Mouse (Mus musculus) heart, adult 2 months (tissue): ENCODE measurements around the gene Runx2. TPM values are rescaled to one million over a fixed set of nuclear protein-coding genes. Genes with fewer than 3 reads are reported as not detected.
A peak's percentile ranks its signal among the peaks of the same experiment; 100 is the strongest.

Experiments used
- DNase-seq, 2 experiments: peaks; one replicate each; pipeline ENCODE4 v3.0.0; 2021
- H3K27ac ChIP-seq: fragments of 200-600 bp; 2 replicates; pipeline ENCODE4 v1.8.1; 2022
- H3K27me3 ChIP-seq: fragments of 200-500 bp; 2 replicates; pipeline ENCODE4 v1.6.1; 2012; ENCODE audit warnings: mild to moderate bottlenecking, low read length, inconsistent platforms, mixed read lengths; ENCODE audit not compliant: control insufficient read depth, insufficient read depth
- H3K36me3 ChIP-seq: fragments of 200-500 bp; 2 replicates; pipeline ENCODE4 v1.6.1; 2012; ENCODE audit warnings: low read length, inconsistent platforms; ENCODE audit not compliant: control insufficient read depth, insufficient read depth
- H3K4me1 ChIP-seq: fragments of 200-500 bp; 2 replicates; pipeline ENCODE4 v1.6.1; 2011; ENCODE audit warnings: low read length; ENCODE audit not compliant: control insufficient read depth, insufficient read depth
- H3K4me3 ChIP-seq: fragments of 200-600 bp; 2 replicates; pipeline ENCODE4 v1.8.1; 2022
- H3K79me2 ChIP-seq: fragments of 200-500 bp; replicated peaks from 2 replicates; pipeline ENCODE4 v1.6.1; 2012; ENCODE audit warnings: mild to moderate bottlenecking, inconsistent platforms, low read length, moderate library complexity, mixed read lengths; ENCODE audit not compliant: control insufficient read depth, insufficient read depth
- H3K9ac ChIP-seq: fragments of 200-500 bp; 2 replicates; pipeline ENCODE4 v1.6.1; 2012; ENCODE audit warnings: low read depth, mild to moderate bottlenecking, control low read depth, inconsistent platforms, low read length, mixed read lengths
- CTCF ChIP-seq: fragments of 200-600 bp; IDR thresholded peaks from 2 replicates; pipeline ENCODE4 v1.8.1; 2022; ENCODE audit warnings: antibody characterized with exemption, mild to moderate bottlenecking, moderate library complexity
- EP300 ChIP-seq: fragments of 200-500 bp; IDR thresholded peaks from 2 replicates; pipeline ENCODE4 v1.6.1; 2011; ENCODE audit warnings: low read depth, low read length, control low read depth; ENCODE audit not compliant: insufficient read depth
- POLR2A ChIP-seq: fragments of 200-500 bp; IDR thresholded peaks from 2 replicates; pipeline ENCODE4 v1.6.1; 2011; ENCODE audit warnings: mild to moderate bottlenecking, low read depth, low read length, control low read depth; ENCODE audit not compliant: insufficient read depth
- WGBS: fragments of 180-500 bp; shearing (Covaris S2); methylation state at CpG from one replicate; pipeline ENCODE4 v1.1.7; 2018; 5-methylcytosine and 5-hydroxymethylcytosine counted together
- intact Hi-C: fragments of 180-260 bp; cut with DNase I; formaldehyde crosslinking; loops from one replicate; pipeline ENCODE4 v1.15.1; 2025
- polyA plus RNA-seq: library from polyadenylated mRNA; depleted of rRNA; stranded (reverse); fragments of >200 nt; gene quantifications from 2 replicates; pipeline ENCODE4 v1.2.3, GENCODE M21; 2012
- total RNA-seq, 2 experiments: library from RNA; stranded (reverse); gene quantifications; 2 replicates each; pipeline ENCODE4 v1.2.3; 2021

Gene Runx2
- total and polyA plus RNA-seq, 3 experiments, result 0.41 to 0.76 (median 0.57) TPM

DNA sequence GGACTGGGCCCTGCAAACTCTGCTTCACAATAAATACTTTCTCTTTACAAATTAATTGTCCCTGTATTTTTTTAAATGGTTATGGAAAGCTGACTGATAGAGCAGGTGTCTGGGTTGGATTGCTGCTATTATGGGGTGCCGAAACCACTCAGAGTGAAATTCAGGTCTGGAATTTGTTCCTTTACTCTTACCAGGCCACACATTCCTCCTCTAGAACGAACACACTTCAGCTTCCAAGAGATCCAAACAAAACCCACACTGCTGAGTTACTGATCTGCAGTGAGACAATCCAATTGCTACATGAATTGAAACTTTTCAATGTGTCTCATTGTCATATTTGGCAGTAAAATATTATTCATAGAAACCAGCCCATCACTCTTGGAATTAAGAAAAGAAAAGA lies 47.6 kb downstream of the Runx2 start:
- no peaks in the 10 kb centered on the region for H3K36me3 ChIP-seq
- no peak for DNase-seq
- no peaks in the 10 kb centered on the region for H3K4me1 ChIP-seq
- 67% methylated on average over 2 of the region's 2 CpGs for WGBS
- H3K27me3 ChIP-seq, result no peaks in the 10 kb centered on the region
- H3K79me2 ChIP-seq, result no peaks in the 10 kb centered on the region
- no peak overlapping the region for H3K9ac ChIP-seq
- no peak for TF ChIP-seq CTCF
- TF ChIP-seq EP300, result no peak
- no peak for TF ChIP-seq POLR2A
- no peak overlapping the region for H3K27ac ChIP-seq
- intact Hi-C loops, result no loop called here
- H3K4me3 ChIP-seq, result no peak overlapping the region

GRCm38 (mm10) chr17:44766318-44766717 lies 48.3 kb downstream of the Runx2 start:
- Histone ChIP-seq H3K36me3 (no peaks in the 10 kb centered on the region), H3K9ac (no peak overlapping the region), H3K4me3 (no peak overlapping the region), H3K79me2 (no peaks in the 10 kb centered on the region), H3K27me3 (no peaks in the 10 kb centered on the region), H3K27ac (no peak overlapping the region), H3K4me1 (no peaks in the 10 kb centered on the region)
- WGBS, result 85% methylated on average over 11 of the region's 11 CpGs
- no peak for DNase-seq
- no peak for TF ChIP-seq CTCF
- no peak for TF ChIP-seq EP300
- TF ChIP-seq POLR2A, result no peak
- intact Hi-C loops, result no loop called here

- H3K27me3 ChIP-seq, result no peaks in the 10 kb centered on the region
- no peak overlapping the region for H3K9ac ChIP-seq
- TF ChIP-seq CTCF (no peak), EP300 (no peak), POLR2A (no peak)
- no peak overlapping the region for H3K27ac ChIP-seq
- H3K36me3 ChIP-seq, result no peaks in the 10 kb centered on the region
- intact Hi-C loops, result no loop called here
- H3K4me1 ChIP-seq, result no peaks in the 10 kb centered on the region
- no peak overlapping the region for H3K4me3 ChIP-seq
- 82% methylated on average over 8 of the region's 8 CpGs for WGBS
- DNase-seq, result no peak
- H3K79me2 ChIP-seq, result no peaks in the 10 kb centered on the region
Observed at GRCm38 (mm10) chr17:44745378-44745777, 69.2 kb downstream of the Runx2 start.

- H3K9ac ChIP-seq, result no peak overlapping the region
- intact Hi-C loops, result no loop called here
- 49% methylated on average over 3 of the region's 3 CpGs for WGBS
Observed at GRCm38 (mm10) chr17:44743780-44744179, 70.8 kb downstream of the Runx2 start.

DNA sequence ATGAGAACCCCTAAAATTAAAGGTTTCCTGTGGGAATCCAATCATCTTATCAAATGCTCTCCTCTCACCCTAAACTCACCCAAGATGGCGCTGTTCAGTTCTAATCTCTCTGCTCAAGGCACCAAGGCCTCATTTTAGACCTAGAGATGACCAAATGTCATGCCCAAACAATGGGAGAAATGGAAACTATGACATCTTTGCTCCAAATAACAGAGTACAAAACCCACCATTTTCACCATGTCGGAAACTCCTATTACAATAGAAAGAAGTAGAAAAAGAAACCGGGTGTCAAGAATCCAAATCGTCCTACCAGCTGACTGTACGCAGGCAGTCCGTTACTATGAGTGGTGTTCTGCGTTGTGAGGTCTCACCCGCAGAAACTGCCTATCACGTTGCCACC lies 72.4 kb downstream of the Runx2 start:
- no peak overlapping the region for H3K4me3 ChIP-seq
- H3K79me2 ChIP-seq, result no peaks in the 10 kb centered on the region
- H3K4me1 ChIP-seq, result no peaks in the 10 kb centered on the region
- peaks cover 5% of the 10 kb centered on the region; the same call in 1 of the 2 replicates for H3K27me3 ChIP-seq
- no peak overlapping the region for H3K27ac ChIP-seq
- intact Hi-C loops, result no loop called here
- TF ChIP-seq POLR2A, result no peak
- TF ChIP-seq CTCF, result no peak
- no peak for TF ChIP-seq EP300
- no peaks in the 10 kb centered on the region for H3K36me3 ChIP-seq
- WGBS, result 87% methylated on average over 9 of the region's 9 CpGs
- H3K9ac ChIP-seq, result no peak overlapping the region
- no peak for DNase-seq

More at GRCm38 (mm10) chr17:44743780-44744179, 70.8 kb downstream of the Runx2 start:
- no peak overlapping the region for H3K27ac ChIP-seq
- no peak overlapping the region for H3K4me3 ChIP-seq
- no peaks in the 10 kb centered on the region for H3K4me1 ChIP-seq
- no peaks in the 10 kb centered on the region for H3K79me2 ChIP-seq
- DNase-seq, result no peak
- no peaks in the 10 kb centered on the region for H3K36me3 ChIP-seq
- H3K27me3 ChIP-seq, result no peaks in the 10 kb centered on the region
- TF ChIP-seq POLR2A (no peak), CTCF (peak; percentile 53), EP300 (no peak)

GRCm38 (mm10) chr17:44738121-44738637 lies 76.4 kb downstream of the Runx2 start:
- H3K79me2 ChIP-seq, result no peaks in the 10 kb centered on the region
- no peak for TF ChIP-seq CTCF
- TF ChIP-seq POLR2A, result no peak
- no peak for TF ChIP-seq EP300
- intact Hi-C loops, result loop anchor here (5.0 to 10.0 kb wide), 4 partner anchors 143 to 514 kb away; no protein-coding TSS in a partner anchor
- peak in 1 of 2 experiments; percentile 21 for DNase-seq
- no peak overlapping the region for H3K27ac ChIP-seq
- no peaks in the 10 kb centered on the region for H3K36me3 ChIP-seq
- H3K9ac ChIP-seq, result no peak overlapping the region
- peaks cover 32% of the 10 kb centered on the region for H3K27me3 ChIP-seq
- no peak overlapping the region for H3K4me3 ChIP-seq
- WGBS, result 15% methylated on average over 22 of the region's 22 CpGs
- H3K4me1 ChIP-seq, result no peaks in the 10 kb centered on the region
